Mouse (Mus musculus) midbrain, embryonic 11.5 days (tissue): ENCODE data around the gene Foxl1. TPM values are rescaled to one million over a fixed set of nuclear protein-coding genes. Genes with fewer than 3 reads are reported as not detected.

Experiments
- ATAC-seq: fragments of 200-750 bp; cut with Nextera tagmentation; 2 replicates; pipeline ENCODE4 v1.8.0; 2017; ENCODE audit warnings: moderate TSS enrichment, moderate library complexity; ENCODE audit not compliant: low FRiP score
- DNase-seq: peaks from one replicate; pipeline ENCODE4 v3.0.0; 2015; ENCODE audit warnings: low spot score; ENCODE audit errors: missing footprints
- H3K27ac ChIP-seq: fragments of 300-500 bp; sonication (generic); 2 replicates; pipeline ENCODE4 v1.5.1; 2014; ENCODE audit warnings: low read depth, low read length
- H3K27me3 ChIP-seq: fragments of 300-500 bp; sonication (generic); 2 replicates; pipeline ENCODE4 v1.6.1; 2014; ENCODE audit warnings: mild to moderate bottlenecking, low read length, moderate library complexity, mixed read lengths; ENCODE audit not compliant: control insufficient read depth, insufficient read depth
- H3K36me3 ChIP-seq: fragments of 300-500 bp; sonication (generic); 2 replicates; pipeline ENCODE4 v1.6.1; 2014; ENCODE audit warnings: mild to moderate bottlenecking, low read length, moderate library complexity, mixed read lengths; ENCODE audit not compliant: control insufficient read depth, insufficient read depth
- H3K4me1 ChIP-seq: fragments of 300-500 bp; sonication (generic); 2 replicates; pipeline ENCODE4 v1.6.1; 2014; ENCODE audit warnings: low read length; ENCODE audit not compliant: control insufficient read depth, insufficient read depth
- H3K4me2 ChIP-seq: fragments of 300-500 bp; sonication (generic); 2 replicates; pipeline ENCODE4 v1.6.1; 2014; ENCODE audit warnings: mild to moderate bottlenecking, moderate library complexity
- H3K4me3 ChIP-seq: fragments of 300-500 bp; sonication (generic); 2 replicates; pipeline ENCODE4 v1.5.1; 2014; ENCODE audit warnings: low read depth, low read length
- H3K9ac ChIP-seq: fragments of 300-500 bp; sonication (generic); 2 replicates; pipeline ENCODE4 v1.6.1; 2014; ENCODE audit warnings: low read length
- H3K9me3 ChIP-seq: fragments of 300-500 bp; sonication (generic); 2 replicates; pipeline ENCODE4 v1.6.1; 2016; ENCODE audit warnings: low read length; ENCODE audit not compliant: control insufficient read depth
- WGBS: fragments of 180-500 bp; shearing (Covaris S2); extraction: QIAGEN DNeasy Blood & Tissue Kit; methylation state at CpG from one replicate; pipeline ENCODE4 v1.1.7; 2014; 5-methylcytosine and 5-hydroxymethylcytosine counted together
- polyA plus RNA-seq: library from polyadenylated mRNA; unstranded; fragments of >200 nt; fragmentation: Nextera tagmentation; extraction: Ambion mirVana; gene quantifications from 2 replicates; pipeline ENCODE4 v1.2.1, GENCODE M21; 2014

The Foxl1 gene
- 0.46 and 0.79 TPM in 2 replicates for polyA plus RNA-seq

- peak; percentile 93 for DNase-seq
- peaks cover 88% of the 10 kb centered on the region for H3K27me3 ChIP-seq
- ATAC-seq = no peak
- H3K36me3 ChIP-seq = no peaks in the 10 kb centered on the region
- no peak within 1 kb of the TSS for H3K27ac ChIP-seq
- peak within 1 kb of the TSS; percentile 11; the same call in 1 of the 2 replicates for H3K4me3 ChIP-seq
- 0 out of 2 replicates have a peak within 1 kb of the TSS, but pooled peaks have one; percentile 7 for H3K4me2 ChIP-seq
- under 1% methylated on average over 43 of the region's 43 CpGs for WGBS
- H3K4me1 ChIP-seq = peaks cover 10% of the 10 kb centered on the region
- H3K9ac ChIP-seq = no peak within 1 kb of the TSS
- H3K9me3 ChIP-seq = peaks cover 3% of the 10 kb centered on the region
These were observed at the start of gene Foxl1 for GRCm38 (mm10) chr8:121127756-121128375. Gene Foxl1, plus strand, starts transcription at chr8:121127940.

GRCm38 (mm10) chr8:121078721-121079120, 49.0 kb upstream of the Foxl1 start:
- Histone ChIP-seq H3K9me3 (no peaks in the 10 kb centered on the region), H3K4me1 (peaks cover 11% of the 10 kb centered on the region), H3K9ac (no peak overlapping the region), H3K4me2 (no peak overlapping the region), H3K27ac (no peak overlapping the region), H3K36me3 (no peaks in the 10 kb centered on the region), H3K4me3 (no peak overlapping the region), H3K27me3 (peaks cover 99% of the 10 kb centered on the region)
- DNase-seq (peak; percentile 91), ATAC-seq (no peak)
- 2% methylated on average over 14 of the region's 14 CpGs for WGBS

GRCm38 (mm10) chr8:121079201-121079600, 48.5 kb upstream of the Foxl1 start:
- H3K4me2 ChIP-seq = no peak overlapping the region
- H3K9ac ChIP-seq = no peak overlapping the region
- peaks cover 99% of the 10 kb centered on the region for H3K27me3 ChIP-seq
- 1% methylated on average over 7 of the region's 7 CpGs for WGBS
- DNase-seq (peak; percentile 93), ATAC-seq (no peak)
- peaks cover 16% of the 10 kb centered on the region for H3K4me1 ChIP-seq
- H3K27ac ChIP-seq = no peak overlapping the region
- no peaks in the 10 kb centered on the region for H3K9me3 ChIP-seq
- no peaks in the 10 kb centered on the region for H3K36me3 ChIP-seq
- no peak overlapping the region for H3K4me3 ChIP-seq

GRCm38 (mm10) chr8:121079944-121080343, 47.8 kb upstream of the Foxl1 start:
- H3K4me3 ChIP-seq = no peak overlapping the region
- no peak overlapping the region for H3K9ac ChIP-seq
- WGBS = 3% methylated on average over 12 of the region's 12 CpGs
- H3K36me3 ChIP-seq = no peaks in the 10 kb centered on the region
- DNase-seq (peak; percentile 91), ATAC-seq (no peak)
- H3K9me3 ChIP-seq = no peaks in the 10 kb centered on the region
- no peak overlapping the region for H3K4me2 ChIP-seq
- H3K27me3 ChIP-seq = peaks cover 99% of the 10 kb centered on the region
- H3K27ac ChIP-seq = no peak overlapping the region
- peaks cover 23% of the 10 kb centered on the region for H3K4me1 ChIP-seq

- H3K36me3 ChIP-seq = no peaks in the 10 kb centered on the region
- no peak overlapping the region for H3K4me3 ChIP-seq
- H3K9ac ChIP-seq = no peak overlapping the region
- under 1% methylated on average over 49 of the region's 49 CpGs for WGBS
- peaks cover 99% of the 10 kb centered on the region for H3K27me3 ChIP-seq
- H3K27ac ChIP-seq = no peak overlapping the region
- H3K4me1 ChIP-seq = peaks cover 23% of the 10 kb centered on the region
- peak; percentile 95 for DNase-seq
- ATAC-seq = no peak
- no peaks in the 10 kb centered on the region for H3K9me3 ChIP-seq
- no peak overlapping the region for H3K4me2 ChIP-seq
These were observed 47.2 kb upstream of the Foxl1 start for GRCm38 (mm10) chr8:121080361-121081090.

GRCm38 (mm10) chr8:121081398-121081797, 46.3 kb upstream of the Foxl1 start:
- no peak overlapping the region for H3K9ac ChIP-seq
- ATAC-seq = no peak
- peaks cover 99% of the 10 kb centered on the region for H3K27me3 ChIP-seq
- no peak overlapping the region for H3K4me2 ChIP-seq
- H3K4me3 ChIP-seq = no peak overlapping the region
- H3K4me1 ChIP-seq = peaks cover 23% of the 10 kb centered on the region
- H3K9me3 ChIP-seq = no peaks in the 10 kb centered on the region
- H3K27ac ChIP-seq = no peak overlapping the region
- peak; percentile 86 for DNase-seq
- 3% methylated on average over 7 of the region's 7 CpGs for WGBS
- H3K36me3 ChIP-seq = no peaks in the 10 kb centered on the region

GRCm38 (mm10) chr8:121082218-121083092, 45.3 kb upstream of the Foxl1 start:
- peak overlapping the region; percentile 74 for H3K4me2 ChIP-seq
- peak; percentile 91 for DNase-seq
- ATAC-seq = no peak
- H3K4me3 ChIP-seq = peak overlapping the region; percentile 38
- no peak overlapping the region for H3K27ac ChIP-seq
- no peaks in the 10 kb centered on the region for H3K36me3 ChIP-seq
- no peak overlapping the region for H3K9ac ChIP-seq
- H3K27me3 ChIP-seq = peaks cover 99% of the 10 kb centered on the region
- H3K9me3 ChIP-seq = no peaks in the 10 kb centered on the region
- peaks cover 23% of the 10 kb centered on the region for H3K4me1 ChIP-seq
- under 1% methylated on average over 57 of the region's 57 CpGs for WGBS

GRCm38 (mm10) chr8:121083093-121083935, 44.4 kb upstream of the Foxl1 start:
- peaks cover 23% of the 10 kb centered on the region for H3K4me1 ChIP-seq
- DNase-seq (peak; percentile 97), ATAC-seq (peak; percentile 54)
- H3K4me2 ChIP-seq = peak overlapping the region; percentile 74
- no peak overlapping the region for H3K27ac ChIP-seq
- no peaks in the 10 kb centered on the region for H3K36me3 ChIP-seq
- under 1% methylated on average over 88 of the region's 89 CpGs for WGBS
- peak overlapping the region; percentile 38 for H3K4me3 ChIP-seq
- H3K9me3 ChIP-seq = no peaks in the 10 kb centered on the region
- H3K9ac ChIP-seq = peak overlapping the region; percentile 24
- H3K27me3 ChIP-seq = peaks cover 98% of the 10 kb centered on the region
